Mouse (Mus musculus) layer of hippocampus, postnatal 25 days (tissue): ENCODE results near the gene Jpt2. TPM values are rescaled to one million over a fixed set of nuclear protein-coding genes. Genes with fewer than 3 reads are reported as not detected.
A peak's percentile ranks its signal among the peaks of the same experiment; 100 is the strongest.
"Not testable (repeated sequence)": the region's sequence is repeated elsewhere in the genome, so short reads cannot be mapped to it uniquely, and the experiment has no call there.

ENCODE experiments used
- DNase-seq, 2 experiments: peaks; one replicate each; pipeline ENCODE4 v3.0.0; 2022; ENCODE audit warnings: mixed read lengths in 2 of 2, low spot score in 1 of 2; ENCODE audit errors: extremely low spot score in 1 of 2
- total RNA-seq, 2 experiments: library from RNA; stranded (reverse); gene quantifications; 2 replicates each; pipeline ENCODE4 v1.2.3; 2021

Gene Jpt2
- 1 to 10 TPM; 5.5 to 5.6 TPM for total RNA-seq

- peak; percentile 89 to 92 for DNase-seq
These were observed at the start of gene Jpt2 for GRCm38 (mm10) chr17:24960135-24960851. Gene Jpt2 (minus strand): TSS chr17:24960689.

GRCm38 (mm10) chr17:25007480-25007879 is 47.0 kb upstream of the Jpt2 start:
- no peak for DNase-seq

GRCm38 (mm10) chr17:25005102-25005501 is 44.6 kb upstream of the Jpt2 start:
- DNase-seq = no peak

- no peak for DNase-seq
These were observed 34.2 kb upstream of the Jpt2 start for GRCm38 (mm10) chr17:24994721-24995120.

- DNase-seq = no peak
These were observed 26.7 kb upstream of the Jpt2 start for GRCm38 (mm10) chr17:24987221-24987620.

- DNase-seq = no peak
These were observed 595 bp upstream of the Jpt2 start for GRCm38 (mm10) chr17:24960852-24961715.

- DNase-seq = no peak
These were observed 1.1 kb downstream of the Jpt2 start for GRCm38 (mm10) chr17:24959371-24959770.

GRCm38 (mm10) chr17:24953291-24953690 is 7.2 kb downstream of the Jpt2 start:
- no peak for DNase-seq

GRCm38 (mm10) chr17:24950671-24951070 is 9.8 kb downstream of the Jpt2 start:
- DNase-seq = no peak

- DNase-seq = no peak
These were observed 12.3 kb downstream of the Jpt2 start for GRCm38 (mm10) chr17:24948204-24948603.

GRCm38 (mm10) chr17:24943589-24943988 is 16.9 kb downstream of the Jpt2 start:
- not testable (repeated sequence) for DNase-seq

GRCm38 (mm10) chr17:24943036-24943435 is 17.5 kb downstream of the Jpt2 start:
- DNase-seq = no peak

- peak; percentile 18 to 47 for DNase-seq
These were observed 18.0 kb downstream of the Jpt2 start for GRCm38 (mm10) chr17:24942453-24942852.

GRCm38 (mm10) chr17:24937266-24937665 is 23.2 kb downstream of the Jpt2 start:
- DNase-seq = no peak

- DNase-seq = peak; percentile 89 to 93
These were observed 23.9 kb downstream of the Jpt2 start, which contains the start of gene Mapk8ip3 for GRCm38 (mm10) chr17:24936259-24937237. Gene Mapk8ip3 (minus strand): TSS chr17:24936977.

- no peak for DNase-seq
These were observed 24.8 kb downstream of the Jpt2 start for GRCm38 (mm10) chr17:24935666-24936065.

- DNase-seq = no peak
These were observed 25.6 kb downstream of the Jpt2 start for GRCm38 (mm10) chr17:24934926-24935325.

GRCm38 (mm10) chr17:24933163-24933562 is 27.3 kb downstream of the Jpt2 start:
- DNase-seq = no peak

- DNase-seq = no peak
These were observed 28.1 kb downstream of the Jpt2 start for GRCm38 (mm10) chr17:24932431-24932830.

- no peak for DNase-seq
These were observed 31.0 kb downstream of the Jpt2 start for GRCm38 (mm10) chr17:24929506-24929905.
